Mouse (Mus musculus): ENCODE results near the gene Asic4.

Gene Asic4

DNA sequence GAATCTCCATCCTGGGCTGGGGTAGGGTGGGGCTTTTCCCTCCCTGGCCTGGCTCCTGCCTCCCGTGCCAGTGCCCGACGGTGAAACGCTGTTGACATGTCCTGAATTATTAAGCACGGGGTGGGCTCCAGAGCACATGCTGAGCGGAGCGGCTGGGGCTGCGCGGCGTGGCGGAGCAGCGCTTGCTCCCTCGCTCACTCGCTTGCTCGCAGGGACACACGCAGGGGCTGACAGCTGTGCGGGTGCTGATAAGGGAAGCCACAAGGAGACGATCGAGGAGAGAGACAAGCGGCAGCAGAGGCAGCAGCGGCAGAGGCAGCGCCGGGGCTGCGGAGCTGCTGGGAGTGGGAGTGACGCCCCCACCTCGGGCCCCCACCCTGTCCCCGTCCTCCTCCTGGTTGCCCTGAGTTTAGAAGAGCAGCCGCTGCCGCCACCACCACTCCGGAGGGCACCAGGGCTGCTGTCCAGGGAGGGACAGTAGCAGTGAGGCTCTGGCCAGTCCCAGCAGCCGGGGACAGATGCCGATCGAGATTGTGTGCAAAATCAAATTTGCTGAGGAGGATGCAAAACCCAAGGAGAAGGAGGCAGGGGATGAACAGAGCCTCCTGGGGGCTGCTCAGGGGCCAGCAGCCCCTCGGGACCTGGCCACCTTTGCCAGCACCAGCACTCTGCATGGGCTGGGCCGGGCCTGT, at the start of gene Asic4:
Gene Asic4, plus strand, starts transcription at position 123 of the 692 bp plus-strand sequence.
- DNase-seq (ENCODE audit: low spot score), result peak; percentile 37

DNA sequence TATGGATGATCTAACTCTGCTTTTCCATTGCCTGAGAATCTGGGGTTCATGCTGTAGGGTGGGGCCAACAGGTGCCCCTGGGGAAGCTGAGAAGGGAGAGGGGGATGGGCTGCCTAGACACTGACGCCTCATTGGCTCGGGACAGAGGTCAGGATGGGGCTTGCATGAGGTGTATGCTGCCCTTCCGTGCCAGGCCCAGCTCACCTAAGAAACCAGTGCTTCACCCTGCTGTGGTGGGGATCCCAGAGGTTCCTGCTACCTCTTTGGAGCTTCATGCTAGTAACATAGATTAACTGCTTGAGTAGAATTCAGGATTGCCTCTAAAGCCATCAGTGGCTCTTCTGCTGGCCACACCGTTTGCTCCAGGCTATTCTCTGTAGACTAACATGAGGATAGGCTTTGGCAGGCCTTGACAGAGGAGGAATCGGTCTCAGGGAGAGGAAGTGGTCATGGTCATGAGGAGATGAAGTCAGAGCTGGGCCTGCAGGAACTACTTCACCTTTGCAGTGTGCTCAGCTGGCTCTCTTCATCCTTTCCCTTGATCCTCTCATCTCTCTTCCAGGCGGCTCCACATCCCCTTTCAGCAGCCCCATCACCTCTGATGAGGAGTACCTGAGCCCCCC, 49.6 kb upstream of the Asic4 start:
- DNase-seq (ENCODE audit: low spot score), result no peak

DNA sequence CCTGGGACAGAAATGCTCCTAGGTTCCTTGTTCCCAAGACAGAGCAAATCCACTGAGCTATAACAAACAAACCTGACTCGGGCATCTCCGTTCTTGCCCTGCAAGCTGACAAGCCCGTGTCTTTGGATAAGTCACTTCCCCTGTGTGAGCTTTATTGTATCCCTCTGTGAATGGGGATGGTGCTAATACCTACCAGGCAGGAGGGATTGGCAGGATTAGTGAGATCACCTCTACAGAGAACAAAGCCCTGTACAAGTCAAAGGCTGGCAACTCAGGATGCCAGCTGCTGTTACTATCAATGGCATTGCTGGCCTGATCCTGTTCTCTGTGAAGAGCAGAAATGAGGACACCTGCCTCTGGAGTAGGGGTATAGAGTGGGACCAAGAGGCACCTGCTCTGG, 44.7 kb upstream of the Asic4 start:
- DNase-seq (ENCODE audit: low spot score), result no peak

DNA sequence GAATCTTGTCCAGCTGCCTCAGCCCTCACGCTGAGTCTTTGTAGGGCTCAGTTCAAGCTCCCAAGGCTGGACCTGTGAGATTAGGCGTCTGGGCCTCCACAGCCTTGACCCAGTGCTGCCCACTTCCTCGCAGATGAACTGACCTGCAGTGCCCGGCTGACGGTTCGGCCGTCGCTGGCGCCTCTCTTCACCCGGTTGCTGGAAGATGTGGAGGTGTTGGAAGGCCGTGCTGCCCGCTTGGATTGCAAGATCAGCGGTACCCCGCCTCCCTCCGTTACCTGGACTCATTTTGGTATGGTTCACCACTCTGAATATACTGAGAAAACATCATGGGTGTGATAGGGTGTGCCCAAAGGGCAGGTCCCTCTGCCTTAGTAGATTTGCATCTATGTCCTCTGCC, 44.1 kb upstream of the Asic4 start:
- no peak for DNase-seq (ENCODE audit: low spot score)

DNA sequence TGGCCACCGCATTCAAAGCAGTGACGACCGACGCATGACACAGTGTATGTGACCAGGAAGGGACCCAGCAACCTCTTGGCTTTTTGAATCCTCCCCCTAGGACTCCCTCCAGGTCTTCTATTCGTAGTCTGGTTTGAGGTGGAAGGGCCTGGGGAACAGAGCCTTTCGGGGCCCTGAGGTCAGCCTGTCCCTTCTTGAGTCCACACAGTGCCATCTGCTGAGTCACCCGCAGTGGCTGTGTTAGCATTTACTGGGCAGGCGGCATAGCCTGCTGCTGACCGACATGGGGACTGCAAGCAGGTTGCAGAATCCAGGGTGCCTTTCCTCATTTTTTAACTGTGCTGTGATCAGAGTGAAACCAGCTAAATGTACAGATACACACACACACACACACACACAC, 43.2 kb upstream of the Asic4 start:
- DNase-seq (ENCODE audit: low spot score), result no peak

DNA sequence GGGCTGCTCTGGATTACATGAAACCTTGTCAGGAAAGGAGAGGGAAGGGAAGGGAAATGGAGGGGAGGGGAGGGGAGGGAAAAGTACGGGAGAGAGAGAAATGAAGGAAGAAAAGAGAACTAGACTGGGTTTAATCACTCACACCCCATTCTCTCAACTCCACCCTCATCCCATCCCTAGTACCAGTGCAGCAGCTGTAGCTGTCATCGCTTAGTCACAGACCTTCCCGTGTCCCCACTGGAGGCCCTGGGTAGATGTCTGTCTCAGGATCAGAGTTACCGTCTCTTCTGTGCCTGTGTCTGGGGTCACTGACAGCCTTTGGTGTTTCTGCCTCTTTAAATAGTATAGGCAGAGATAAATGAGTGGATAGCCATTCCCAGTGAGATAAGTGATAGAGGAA, 42.0 kb upstream of the Asic4 start:
- DNase-seq (ENCODE audit: low spot score), result no peak

DNA sequence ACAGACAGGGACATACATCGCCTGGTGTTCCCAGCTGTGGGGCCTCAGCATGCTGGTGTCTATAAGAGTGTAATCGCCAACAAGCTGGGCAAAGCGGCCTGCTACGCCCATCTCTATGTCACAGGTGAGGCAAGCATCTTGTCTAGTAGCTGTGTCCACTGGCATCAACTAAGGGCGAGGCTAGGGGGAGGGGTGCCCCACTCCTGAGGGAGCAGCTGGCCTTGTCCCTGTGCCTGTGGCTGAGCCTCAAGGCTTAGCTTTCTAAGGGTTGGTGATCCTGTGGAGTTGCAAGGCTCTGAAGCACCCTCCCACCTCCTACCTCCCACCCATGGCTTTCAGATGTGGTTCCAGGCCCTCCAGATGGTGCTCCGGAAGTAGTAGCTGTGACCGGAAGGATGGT, 40.3 kb upstream of the Asic4 start:
- DNase-seq (ENCODE audit: low spot score), result no peak

DNA sequence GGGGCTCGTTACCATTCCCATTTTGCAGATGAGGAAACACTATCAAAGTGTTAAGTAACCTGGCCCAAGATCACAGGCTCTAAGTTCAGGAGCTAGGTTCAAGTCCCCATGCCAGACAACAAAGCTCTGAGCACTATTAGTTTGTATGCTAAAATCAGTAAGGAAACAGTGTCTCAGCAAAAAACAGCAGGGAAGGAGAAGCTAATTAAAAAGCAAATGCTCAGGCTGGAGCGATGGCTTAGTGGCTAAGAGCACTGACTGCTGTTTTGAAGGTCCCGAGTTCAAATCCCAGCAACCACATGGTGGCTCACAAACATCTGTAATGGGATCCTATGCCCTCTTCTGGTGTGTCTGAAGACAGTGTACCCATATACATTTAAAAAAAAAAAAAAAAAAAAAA, 38.0 kb upstream of the Asic4 start:
- no peak for DNase-seq (ENCODE audit: low spot score)

DNA sequence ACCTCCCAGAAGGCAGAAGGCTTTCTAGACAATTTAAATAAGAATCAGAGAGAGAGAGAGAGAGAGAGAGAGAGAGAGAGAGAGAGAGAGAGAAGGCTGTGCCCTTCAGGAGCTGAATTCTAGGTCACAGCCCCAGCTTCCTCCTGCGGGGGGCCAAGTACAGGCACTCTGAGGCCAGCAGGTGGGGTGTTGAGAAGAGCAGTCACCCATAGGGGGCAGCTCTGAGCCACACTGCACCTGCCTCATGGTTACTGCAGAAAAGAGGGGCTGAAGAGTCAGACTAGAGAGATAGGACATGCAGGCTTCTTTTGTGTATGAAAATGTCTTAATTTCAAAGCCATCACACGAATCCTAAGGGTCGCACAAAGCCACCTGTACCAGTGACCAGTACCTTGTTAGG, 36.5 kb upstream of the Asic4 start:
- DNase-seq (ENCODE audit: low spot score), result peak; percentile 56

DNA sequence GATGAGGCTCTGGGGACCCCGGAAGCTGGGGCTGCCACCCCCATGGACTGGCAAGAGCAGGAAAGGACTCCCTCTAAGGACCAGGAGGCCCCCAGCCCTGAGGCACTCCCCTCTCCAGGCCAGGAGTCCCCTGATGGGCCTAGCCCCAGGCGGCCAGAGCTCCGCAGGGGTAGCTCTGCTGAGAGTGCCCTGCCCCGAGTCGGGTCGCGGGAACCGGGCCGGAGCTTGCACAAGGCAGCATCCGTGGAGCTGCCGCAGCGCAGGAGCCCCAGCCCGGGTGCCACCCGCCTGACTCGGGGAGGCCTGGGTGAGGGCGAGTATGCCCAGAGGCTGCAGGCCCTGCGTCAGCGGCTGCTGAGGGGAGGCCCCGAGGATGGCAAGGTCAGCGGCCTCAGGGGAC, 28.4 kb upstream of the Asic4 start:
- DNase-seq (ENCODE audit: low spot score), result peak; percentile 21

DNA sequence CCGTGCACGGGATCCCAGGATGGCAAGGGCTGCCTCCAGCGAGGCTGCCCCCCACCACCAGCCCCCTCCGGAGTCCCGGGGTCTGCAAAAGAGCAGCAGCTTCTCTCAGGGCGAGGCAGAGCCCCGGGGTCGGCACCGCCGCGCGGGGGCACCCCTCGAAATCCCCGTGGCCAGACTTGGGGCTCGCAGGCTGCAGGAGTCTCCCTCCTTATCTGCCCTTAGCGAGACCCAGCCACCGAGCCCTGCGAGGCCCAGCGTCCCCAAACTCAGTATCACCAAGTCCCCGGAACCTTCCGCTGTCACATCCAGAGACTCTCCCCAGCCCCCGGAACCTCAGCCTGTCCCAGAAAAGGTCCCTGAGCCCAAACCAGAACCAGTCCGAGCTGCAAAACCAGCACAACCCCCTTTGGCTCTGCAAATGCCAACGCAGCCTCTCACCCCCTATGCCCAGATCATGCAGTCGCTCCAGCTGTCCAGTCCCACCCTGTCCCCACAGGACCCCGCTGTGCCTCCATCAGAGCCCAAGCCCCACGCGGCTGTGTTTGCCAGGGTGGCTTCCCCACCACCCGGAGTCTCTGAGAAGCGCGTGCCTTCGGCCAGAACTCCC, 27.9 kb upstream of the Asic4 start:
- DNase-seq (ENCODE audit: low spot score), result peak; percentile 21

DNA sequence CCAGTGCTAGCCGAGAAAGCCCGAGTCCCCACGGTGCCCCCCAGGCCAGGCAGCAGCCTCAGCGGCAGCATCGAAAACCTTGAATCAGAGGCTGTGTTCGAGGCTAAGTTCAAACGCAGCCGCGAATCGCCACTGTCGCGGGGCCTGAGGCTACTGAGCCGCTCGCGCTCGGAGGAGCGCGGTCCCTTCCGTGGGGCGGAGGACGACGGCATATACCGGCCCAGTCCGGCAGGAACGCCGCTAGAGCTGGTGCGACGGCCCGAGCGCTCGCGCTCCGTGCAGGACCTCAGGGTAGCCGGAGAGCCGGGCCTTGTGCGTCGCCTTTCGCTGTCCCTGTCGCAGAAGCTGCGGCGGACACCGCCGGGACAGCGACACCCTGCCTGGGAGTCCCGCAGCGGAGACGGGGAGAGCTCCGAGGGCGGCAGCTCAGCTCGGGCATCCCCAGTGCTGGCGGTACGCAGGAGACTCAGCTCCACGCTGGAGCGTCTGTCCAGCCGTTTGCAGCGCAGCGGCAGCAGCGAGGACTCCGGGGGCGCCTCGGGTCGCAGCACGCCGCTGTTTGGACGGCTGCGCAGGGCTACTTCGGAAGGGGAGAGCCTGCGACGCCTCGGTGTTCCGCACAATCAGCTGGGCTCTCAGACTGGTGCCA, 27.3 kb upstream of the Asic4 start:
- DNase-seq (ENCODE audit: low spot score), result peak; percentile 68

DNA sequence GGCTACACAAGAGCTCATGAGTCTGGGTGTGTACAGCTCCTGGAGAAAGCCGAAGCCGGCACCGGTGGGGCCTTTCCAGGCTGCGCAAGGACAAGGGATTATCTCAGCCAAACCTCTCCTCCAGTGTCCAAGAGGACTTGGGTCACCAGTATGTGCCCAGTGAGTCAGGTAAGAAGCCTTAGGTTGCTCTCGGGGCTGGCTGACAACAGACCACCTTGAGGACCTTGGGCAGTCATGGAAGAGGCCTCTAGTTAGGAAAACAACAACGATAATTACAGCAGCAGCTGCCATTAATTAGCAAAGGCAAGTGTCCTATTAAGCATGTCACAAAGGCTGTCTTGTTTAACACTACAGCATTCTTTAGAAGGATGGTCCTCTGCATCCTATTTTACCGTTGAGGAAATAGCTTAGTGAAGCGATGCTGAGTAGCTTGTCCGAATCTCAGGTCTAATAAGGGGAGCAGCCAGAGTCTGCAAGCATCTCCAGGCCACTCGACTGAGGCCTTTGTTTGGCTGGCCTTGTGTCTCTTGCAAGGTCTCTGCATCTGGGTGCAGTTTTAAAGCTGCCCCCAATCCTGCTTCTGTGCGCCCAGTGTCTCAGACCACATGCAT, 26.4 kb upstream of the Asic4 start:
- peak; percentile 15 for DNase-seq (ENCODE audit: low spot score)

DNA sequence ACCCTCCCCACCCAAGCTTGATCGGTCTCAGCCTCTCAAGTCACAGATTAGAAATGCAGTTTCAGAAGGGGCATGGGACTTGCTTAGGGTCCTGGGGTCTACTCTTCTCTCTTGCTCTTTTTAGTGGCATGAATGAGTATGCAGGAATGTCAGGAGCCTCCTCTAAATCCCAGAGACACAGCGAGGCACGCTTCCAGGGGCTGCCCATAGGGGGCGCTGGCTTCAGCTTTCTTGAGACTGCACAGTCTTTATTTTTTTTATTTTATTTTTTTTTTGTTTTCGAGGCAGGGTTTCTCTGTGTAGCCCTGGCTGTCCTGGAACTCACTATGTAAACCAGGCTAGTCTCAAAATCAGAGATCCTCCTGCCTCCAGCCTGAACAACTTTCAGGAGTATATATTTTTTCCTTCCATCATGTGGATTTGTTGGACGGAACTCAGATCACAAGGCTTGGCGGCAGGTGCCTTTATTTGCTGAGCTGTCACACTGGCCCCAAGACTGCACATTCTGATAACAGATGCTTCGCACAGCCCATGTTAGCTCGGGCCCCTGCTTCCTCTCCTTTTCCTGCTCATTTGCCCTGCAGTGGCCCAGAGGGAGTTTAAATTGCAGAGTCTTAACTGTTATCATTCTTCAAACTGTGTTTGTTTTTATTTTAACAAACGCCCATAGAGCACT, 24.3 kb upstream of the Asic4 start:
- peak; percentile 89 for DNase-seq (ENCODE audit: low spot score)

DNA sequence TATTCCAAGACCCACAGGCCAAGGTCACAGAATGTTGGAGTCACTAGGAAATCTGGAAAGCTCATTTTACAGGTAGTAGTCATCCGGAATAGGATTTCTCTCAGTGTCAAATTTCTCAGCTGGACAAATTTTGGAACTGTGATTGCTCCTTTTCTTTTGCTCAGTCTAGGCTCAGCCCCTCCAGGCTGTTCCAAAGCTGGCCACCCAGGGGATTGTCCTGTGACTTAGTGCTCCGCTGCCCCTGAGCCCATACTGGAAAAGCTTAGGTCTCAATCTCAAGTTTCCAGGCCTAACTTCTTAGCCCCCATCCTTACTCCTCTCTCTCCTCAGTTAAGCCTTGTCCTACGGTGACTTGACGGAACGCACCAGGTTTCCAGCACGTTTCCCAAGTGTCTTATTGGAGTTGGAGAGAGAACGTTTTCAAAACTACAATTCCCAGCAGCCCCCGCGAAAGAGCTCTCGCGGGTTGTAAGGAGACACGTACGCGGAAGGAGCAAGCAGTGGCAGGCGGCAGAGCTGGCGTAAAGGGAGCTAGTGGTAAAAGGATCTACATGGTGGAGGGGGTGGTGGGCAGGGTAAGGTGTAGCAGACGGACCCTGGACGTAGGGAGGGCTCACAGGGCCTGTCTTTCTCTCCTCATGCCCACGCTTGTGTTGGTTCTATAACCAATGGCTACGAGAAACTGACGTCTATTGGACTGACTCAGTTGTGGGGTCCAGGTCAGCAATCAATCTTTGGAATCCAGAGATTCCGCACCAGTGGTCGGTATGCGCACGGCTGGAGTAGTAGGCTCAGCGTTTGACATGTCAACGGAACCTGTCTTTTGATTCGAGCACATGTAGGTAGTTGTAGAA, 14.5 kb upstream of the Asic4 start, which contains the start of gene Gmppa:
Gene Gmppa, plus strand, starts transcription at position 456 of the 854 bp plus-strand sequence.
- peak; percentile 96 for DNase-seq (ENCODE audit: low spot score)

DNA sequence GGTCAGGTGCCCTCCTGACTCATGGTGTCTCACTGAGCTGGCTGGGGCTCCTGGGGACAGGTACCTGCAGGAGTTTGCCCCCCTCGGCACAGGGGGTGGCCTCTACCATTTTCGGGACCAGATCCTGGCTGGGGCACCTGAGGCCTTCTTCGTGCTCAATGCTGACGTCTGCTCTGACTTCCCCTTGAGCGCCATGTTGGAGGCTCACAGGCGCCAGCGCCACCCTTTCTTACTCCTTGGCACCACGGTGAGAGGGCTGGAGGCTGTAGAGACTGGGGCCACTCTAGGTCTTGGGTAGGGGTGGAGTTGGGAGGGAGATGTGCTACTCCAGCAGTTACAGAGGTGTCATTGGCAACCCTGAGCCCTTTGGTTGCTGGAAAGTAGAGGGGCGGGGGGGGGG, 11.5 kb upstream of the Asic4 start:
- DNase-seq (ENCODE audit: low spot score), result no peak

DNA sequence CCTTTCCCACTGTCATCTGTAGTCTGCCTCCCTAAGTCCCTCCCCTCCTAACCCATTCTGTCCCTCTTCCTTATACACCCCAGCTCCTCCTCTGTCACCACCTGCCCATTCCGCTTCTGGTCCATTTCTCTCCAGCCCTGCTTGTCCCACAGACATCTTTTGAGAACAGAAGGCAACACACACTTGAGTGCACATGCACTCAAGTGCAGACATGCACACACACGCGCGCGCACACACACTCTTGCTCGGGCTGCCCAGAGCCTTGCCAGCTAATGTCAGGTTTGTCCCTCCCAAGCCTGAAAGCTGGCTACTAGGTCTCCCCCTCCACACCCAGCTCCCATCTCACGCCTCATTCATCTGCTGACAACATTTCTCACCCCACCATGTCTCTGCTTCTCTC, 9.6 kb upstream of the Asic4 start:
- no peak for DNase-seq (ENCODE audit: low spot score)

DNA sequence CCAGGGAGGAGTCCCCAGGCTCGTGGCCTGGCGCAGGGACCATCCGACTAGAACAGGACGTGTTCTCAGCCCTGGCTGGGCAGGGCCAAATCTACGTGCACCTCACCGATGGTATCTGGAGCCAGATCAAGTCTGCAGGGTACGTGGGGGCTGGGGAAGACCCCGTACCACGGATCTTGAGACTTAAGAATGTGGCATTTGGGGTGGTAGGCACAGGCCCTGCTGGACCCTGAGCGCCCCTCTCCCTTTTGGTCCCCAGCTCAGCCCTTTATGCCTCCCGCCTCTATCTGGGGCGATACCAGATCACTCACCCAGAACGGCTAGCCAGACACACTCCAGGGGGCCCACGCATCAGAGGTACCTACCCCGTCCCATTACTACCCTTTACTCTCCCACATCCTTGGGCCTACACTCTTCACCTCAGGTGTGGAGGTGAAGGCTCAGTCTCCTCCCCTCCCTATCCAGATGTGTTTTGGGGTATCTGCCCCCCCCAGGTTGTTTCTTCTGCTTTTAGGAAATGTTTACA, 8.7 kb upstream of the Asic4 start:
- DNase-seq (ENCODE audit: low spot score), result no peak

DNA sequence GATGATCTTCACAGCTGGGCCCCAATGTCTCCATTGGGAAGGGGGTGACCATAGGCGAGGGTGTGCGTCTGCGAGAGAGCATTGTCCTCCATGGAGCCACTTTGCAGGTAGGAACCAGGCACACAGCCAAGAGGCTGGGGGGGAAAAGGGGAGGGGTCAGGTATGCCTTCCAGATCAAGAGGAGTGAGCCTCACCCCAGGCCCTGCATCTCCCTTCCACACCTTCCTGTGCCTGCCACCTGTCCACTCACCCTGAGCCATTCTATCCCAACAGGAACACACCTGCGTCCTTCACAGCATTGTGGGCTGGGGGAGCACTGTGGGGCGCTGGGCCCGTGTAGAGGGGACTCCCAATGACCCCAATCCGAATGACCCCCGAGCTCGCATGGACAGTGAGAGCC, 8.1 kb upstream of the Asic4 start:
- DNase-seq (ENCODE audit: low spot score), result no peak

DNA sequence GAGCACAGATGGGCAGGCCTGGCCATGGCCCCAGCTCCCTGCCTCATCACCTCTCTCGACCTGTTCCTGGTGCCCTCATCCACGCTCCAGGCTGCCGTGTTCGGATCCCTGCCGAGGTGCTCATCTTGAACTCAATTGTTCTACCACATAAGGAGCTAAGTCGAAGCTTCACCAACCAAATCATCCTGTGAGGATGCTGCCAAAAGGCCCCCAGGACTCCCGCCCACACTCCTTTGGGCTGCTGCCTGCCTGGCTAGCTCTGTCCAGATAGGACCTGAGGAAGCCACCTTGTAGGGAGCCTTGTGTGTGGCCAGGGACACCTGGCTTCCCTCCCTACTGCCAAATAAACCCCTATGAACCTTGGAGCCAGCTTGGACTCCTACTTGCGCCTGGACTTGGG, 7.4 kb upstream of the Asic4 start:
- no peak for DNase-seq (ENCODE audit: low spot score)
